Mouse (Mus musculus) thymus, adult 2 months (tissue): ENCODE results near the gene Rhog.

ENCODE experiments used
- CTCF ChIP-seq: fragments of 200-500 bp; IDR thresholded peaks from 2 replicates; pipeline ENCODE4 v1.5.1; 2012; ENCODE audit warnings: mild to moderate bottlenecking, control low read depth, low read length, moderate library complexity, borderline replicate concordance; ENCODE audit not compliant: control insufficient read depth, poor library complexity, insufficient read depth; ENCODE audit errors: extremely low read depth
- POLR2A ChIP-seq: fragments of 200-500 bp; IDR thresholded peaks from 2 replicates; pipeline ENCODE4 v1.6.1; 2012; ENCODE audit warnings: mild to moderate bottlenecking, low read length, control low read depth, moderate library complexity; ENCODE audit not compliant: control insufficient read depth, poor library complexity, insufficient read depth; ENCODE audit errors: extremely low read depth

DNA sequence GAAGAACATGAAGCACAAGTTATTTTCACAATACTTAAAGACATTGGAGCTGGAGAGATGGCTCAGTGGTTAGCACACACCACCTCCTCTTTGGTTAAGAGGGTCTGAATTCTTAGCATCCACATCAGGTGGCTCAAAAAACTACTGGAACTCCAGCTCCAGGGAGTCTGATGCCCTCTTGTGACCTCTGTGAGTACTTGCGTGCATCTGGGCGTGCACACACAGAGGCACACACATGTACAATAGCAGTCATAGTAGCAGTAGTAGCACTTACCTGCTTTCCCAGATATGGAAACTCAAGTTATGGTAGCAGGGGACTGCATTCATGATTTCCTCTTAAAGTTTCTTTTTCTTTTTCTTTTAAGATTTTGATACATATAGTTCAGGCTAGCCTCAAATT, 7.2 kb upstream of the Rhog start:
- no peak for TF ChIP-seq CTCF
- no peak for TF ChIP-seq POLR2A
